Mouse (Mus musculus) kidney, postnatal 4 days (tissue): ENCODE results near the gene Ptrh1.

Experiments used
- DNase-seq, 2 experiments: peaks; one replicate each; pipeline ENCODE4 v3.0.0; 2021; ENCODE audit warnings: mixed read lengths in 2 of 2

Gene Ptrh1

DNA sequence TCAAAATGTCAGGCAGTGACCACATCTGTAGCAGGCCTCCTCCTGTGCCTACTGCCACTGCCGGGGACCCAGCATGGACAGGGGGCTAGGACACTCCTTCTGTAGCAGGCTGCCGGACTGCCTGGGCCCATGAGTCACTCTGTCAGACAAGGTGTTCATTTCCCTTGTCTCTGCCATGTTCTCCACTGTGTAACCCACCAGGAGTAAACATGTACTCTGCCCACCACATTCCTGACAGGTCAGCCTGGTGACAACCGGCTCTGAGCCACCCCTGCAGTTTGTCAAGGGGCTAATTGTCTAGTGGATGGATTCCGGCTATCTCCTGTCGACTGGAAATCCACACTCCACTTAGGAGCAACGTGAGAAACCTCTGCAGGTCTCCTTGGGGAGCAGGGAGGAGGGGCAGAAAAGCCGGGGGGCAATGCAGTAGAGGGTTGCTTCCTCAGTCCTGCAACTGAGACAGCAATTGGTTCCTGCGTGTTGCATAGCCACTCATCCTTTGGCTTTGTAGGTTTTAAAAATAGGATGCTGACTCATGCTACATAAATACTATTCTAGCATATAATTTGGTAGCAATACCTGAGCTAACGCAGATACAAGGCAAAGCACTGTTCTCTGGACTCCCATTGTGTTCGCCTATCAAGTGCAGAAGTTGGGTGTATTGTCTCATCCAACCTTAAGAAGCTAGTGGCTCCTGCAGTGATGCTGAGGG, 22.8 kb downstream of the Ptrh1 start:
- no peak for DNase-seq

DNA sequence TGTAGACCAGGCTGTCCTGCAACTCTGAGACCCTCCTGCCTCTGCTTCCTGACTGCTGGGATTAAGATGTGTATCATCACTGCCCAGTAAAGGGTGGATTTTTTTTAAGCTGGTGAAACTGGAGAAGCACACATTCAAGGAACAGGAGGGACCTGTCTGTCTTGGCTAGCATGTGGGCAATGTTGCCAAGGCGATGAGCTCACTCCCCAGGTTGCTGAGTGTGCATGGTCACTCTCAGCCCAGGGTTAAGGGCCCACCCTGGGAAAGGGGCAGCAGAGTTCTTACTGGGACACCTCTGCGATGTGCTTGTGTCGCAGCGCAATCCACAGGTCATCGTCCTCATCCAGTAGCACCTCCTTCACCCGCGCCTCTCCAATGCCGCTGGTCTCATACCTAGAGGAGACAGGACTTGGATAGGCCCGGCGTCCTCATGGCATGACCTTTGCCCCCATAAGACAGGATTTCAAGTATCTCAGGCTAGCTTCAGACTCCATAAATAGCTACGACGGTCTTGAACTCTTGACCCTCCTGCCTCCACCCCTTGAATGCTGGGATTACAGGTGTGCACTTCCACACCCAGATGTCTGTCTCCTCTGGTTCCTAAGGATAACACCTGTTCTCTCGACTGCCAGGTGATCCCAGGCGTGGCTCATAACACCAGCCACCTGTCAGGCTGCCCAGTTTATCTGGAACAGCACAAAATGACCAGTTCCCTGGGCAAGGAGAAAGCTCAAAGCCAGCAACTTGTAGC, 33.4 kb downstream of the Ptrh1 start:
- no peak for DNase-seq

DNA sequence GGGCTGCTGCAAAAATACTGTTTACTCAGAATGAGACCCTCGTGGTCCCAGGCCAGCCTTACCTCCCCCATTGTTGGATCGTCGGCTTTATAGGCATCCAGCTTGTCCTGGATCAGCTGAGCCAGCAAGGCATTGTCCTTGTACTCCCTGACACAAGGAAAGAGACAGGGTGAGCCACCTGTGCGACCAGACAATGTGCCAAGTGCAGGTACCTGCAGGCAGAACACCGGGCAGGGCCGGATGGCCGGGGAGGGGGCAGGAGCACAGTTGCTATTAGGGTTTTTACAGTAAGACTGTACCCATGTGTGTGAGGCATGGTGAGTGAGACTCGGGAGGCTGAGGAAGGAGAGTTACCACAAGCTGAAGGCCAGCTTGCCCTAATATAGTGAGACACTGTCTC, 36.4 kb downstream of the Ptrh1 start:
- DNase-seq: no peak

DNA sequence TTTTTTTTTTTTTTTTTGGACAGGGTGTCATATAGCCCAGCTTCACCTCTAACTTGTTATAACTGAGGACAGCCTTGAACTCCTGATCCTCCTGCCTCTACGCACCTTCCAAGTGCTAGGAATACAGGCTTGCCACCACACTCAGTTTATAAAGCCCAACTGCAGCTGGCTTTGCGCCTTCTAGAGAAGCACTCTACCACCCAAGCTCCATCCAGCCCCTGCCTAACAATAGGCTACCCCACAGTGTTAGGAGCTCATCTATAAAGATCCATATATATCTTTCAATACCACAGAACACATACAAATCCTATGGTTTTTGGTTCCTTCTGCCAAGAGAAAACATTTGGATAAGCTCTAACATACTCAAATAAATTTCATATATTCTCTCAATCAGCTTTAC, 40.9 kb downstream of the Ptrh1 start:
- DNase-seq: no peak

DNA sequence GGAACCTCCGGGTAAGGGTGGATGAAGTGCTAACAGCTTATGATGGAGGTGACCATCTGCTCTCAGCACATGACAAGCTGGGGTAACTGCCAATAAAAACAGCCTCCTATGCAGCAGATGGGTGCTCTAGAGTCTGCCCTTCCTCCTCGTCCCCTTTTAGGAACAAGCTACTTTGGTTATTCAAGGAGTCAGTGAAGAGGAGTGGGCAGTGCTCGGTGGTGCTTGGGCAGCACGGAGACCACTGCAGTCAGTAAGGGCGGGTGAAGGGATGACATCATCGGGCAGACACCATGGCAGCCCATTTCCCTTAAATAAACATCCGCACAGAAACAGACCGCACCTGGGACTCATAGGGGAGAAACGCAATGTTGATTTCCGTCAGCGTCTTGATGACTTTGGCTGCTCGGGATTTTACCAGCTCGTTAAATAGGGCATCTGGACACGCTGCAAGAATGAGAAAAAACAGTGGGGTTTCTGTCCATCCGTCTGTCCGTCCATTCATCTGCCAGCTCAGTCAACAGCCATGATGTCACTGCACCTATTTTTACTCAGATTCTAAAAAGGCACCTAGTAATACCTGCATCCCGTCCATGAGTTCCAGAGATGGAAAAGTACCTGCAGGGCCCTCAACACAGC, 41.5 kb downstream of the Ptrh1 start:
- DNase-seq: no peak

DNA sequence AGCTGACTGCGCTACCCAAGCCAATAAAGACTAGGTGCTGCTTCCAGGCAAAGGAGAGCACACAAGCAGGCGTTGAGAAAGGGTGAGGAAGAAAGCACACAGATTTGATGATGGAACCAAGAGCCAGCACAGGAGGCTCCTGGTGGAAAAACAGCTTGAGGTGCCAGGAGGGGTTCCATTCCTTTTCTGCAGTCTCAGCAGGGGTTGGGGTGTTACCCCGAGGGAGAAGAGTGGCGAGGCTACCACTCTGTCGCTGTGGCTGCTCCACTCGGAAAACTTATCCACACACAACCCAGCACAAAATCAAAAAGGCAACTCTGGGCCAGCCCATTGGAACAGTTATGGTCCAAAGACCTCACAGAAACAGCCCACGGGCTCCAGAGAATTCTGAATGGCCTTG, 42.0 kb downstream of the Ptrh1 start:
- DNase-seq: no peak

DNA sequence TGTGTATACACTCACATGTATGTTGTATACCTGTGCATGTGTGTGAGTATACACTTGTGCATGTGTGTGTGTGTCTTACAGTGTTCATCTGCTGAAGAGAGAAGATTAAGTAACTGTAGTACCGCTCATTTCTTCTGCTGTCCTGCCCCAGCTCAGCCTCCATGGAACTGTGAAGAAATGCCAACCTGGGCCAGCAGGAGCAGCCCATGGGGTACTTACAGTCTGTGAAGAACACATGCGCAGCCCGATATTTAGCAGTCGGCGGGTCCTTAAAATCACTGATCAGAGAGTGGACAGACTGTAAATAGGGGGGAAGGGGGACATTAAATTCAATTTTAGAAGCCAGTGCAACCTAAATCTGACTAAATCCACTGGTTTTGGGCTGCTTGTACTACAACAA, 42.6 kb downstream of the Ptrh1 start:
- no peak for DNase-seq

DNA sequence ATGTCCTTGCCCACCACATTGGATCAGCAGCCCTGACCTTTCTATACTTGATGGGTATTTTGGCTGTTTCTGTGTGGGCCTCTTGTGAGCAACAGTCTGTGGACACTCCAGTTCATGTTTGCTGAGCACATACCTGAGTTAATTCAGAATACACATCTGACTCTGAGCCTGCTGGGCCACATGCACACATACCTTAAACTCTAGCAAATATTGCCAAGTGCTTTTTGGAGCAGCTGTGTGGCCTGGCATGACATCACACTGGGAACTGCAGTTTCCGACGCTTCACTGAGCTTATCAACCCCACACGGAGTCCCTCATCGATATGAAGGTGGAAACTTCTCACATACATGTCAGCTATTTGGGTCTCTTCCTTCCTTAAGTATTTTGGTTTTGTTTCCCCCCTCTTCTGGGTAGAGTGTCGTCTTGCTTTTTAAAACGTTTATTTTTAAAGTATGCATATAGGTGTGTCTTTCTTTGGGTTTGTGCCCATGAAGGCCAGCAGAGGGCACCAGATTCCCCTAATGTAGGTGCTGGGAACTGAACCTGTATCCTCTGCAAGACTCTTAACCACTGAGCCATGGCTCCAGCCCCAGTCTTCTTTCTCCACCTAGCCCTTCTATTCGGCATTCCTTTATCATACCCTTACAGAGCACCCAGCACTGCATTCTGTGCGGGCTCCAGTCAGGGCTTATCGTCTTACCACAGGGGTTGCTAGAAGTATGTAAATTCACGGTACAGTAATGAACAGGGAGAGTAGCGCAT, 45.6 kb downstream of the Ptrh1 start:
- DNase-seq: peak; percentile 57 to 63

DNA sequence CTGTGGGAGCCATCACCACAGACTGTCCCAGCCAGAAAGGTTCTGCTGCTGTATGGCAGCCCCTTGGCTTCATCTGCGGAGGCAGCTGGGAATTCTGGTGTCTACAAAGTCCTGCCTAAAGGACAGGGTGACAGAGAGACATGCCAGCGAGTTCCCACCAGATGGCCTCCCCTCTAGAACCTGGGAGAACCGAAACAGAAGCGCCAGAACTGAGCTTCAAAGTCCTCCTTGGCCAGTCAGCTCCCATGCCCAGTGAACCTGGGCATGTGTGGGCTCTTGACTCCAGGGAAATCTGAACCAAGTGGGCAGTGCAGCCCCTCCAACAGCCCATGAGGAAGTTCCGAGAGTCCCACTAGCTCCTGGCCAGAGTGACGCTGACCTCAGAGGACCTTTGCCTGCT, 47.1 kb downstream of the Ptrh1 start:
- DNase-seq: no peak

DNA sequence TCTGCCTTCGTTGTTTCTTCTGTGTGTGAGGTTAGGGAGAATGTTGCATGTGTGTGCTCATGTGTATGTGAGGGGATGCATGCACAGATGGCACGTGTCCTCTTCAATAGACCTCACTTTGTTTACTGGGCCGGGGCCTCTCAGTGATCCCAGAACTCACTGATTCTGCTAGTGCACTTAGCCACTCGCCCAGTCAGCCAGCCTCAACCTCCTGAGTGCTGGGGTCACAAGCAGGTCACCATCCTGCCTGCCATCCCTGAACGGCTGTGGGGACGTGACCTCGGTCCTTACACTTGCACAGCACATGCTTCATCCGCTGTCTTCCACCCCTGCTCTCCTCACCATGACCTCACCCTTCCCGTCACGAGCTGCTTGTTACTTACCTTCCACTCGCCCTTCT, 47.6 kb downstream of the Ptrh1 start:
- peak in 1 of 2 experiments; percentile 8 for DNase-seq

DNA sequence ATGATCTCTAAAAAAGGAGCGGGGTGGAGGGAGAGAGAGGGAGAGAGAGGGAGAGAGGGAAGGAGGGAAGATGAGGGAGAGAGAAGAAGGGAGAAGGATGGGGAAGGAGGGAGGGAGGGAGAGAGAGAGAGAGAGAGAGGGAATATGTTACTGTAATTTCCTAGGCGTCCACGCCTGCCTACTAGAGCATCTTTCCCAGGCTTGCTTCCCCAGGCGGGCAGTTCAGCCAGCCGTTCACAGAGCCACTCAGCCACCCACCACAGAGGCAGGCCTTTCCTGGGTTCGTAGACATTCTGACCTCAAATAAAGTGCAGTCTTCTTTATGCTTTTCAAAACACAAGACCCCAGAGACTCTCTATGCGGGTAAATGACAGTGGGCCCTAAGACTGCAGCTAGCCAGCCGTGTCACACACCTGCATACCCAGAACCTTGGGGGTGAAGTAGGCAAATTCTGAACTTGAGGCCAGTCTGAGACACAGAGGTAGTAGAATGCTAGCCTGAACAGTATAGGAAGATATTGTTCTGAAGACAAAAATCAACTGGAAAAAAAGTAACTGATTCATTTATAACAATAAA, 48.1 kb downstream of the Ptrh1 start:
- DNase-seq: no peak

DNA sequence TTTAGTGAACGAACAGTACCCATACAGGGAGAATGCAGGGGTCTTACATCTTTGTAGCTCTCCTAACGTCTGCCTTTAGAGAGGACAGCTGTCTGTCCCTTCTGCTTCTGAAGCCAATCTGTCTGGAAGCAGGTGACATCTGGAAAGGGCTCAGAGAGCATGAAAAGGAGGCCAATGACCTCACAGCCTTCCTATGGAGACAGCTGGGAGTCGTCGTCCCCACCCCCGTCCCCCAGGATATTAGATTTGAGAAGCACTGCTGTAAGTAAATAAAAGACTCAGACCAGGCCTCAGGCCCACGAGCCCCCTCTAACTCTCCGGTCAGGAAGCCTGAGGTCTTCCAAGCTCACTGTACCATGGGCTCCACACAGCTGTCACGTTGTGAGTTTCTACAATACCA, 48.6 kb downstream of the Ptrh1 start:
- peak; percentile 16 to 35 for DNase-seq

DNA sequence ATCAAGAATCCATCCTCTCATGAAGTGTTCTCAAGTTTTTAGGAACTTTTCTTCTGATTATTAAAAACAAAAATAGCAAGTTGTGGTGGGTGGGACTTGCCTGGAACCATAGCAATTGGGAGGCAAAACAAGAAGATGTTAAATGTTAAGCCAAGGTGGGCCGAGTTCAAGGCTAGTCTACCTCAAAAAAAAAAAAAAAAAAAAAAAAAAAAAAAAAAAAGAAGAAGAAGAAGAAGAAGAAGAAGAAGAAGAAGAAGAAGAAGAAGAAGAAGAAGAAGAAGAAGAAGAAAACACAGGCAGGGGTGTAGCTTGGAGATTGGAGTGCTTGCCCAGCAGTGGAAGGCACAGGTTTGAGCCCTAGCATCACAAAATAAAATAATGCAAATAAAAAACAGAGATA, 49.2 kb downstream of the Ptrh1 start:
- no peak for DNase-seq

DNA sequence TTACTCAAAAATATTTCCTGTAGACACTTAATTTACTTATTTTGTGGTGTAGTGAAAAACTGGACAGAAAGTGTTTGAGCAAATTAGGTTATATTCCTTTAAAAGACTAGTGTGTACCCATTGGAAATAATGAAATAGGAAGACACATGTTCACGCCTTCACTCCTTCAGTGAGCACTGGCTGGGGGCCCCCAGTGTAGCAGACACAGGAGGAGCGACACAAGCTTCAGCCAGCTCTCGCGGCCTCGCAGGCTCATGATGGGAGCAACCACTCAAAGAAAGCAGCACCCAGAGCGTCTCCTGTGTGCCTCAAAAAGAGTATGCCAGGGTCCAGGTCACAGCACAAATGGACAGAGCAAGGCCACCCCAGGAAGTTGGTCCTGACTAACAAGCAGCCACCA, 50.2 kb downstream of the Ptrh1 start:
- DNase-seq: no peak
